Mouse (Mus musculus) heart, postnatal 0 days (tissue): ENCODE data around the gene Lim2. TPM values are rescaled to one million over a fixed set of nuclear protein-coding genes. Genes with fewer than 3 reads are reported as not detected.

ENCODE experiments used
- ATAC-seq: fragments of 200-750 bp; cut with Nextera tagmentation; 2 replicates; pipeline ENCODE4 v1.8.0; 2017; ENCODE audit warnings: low read depth, moderate number of reproducible peaks, moderate library complexity; ENCODE audit not compliant: insufficient read depth
- DNase-seq: peaks from one replicate; pipeline ENCODE4 v3.0.0-alpha.2; 2016; ENCODE audit warnings: low spot score
- H3K27ac ChIP-seq: fragments of 300-500 bp; sonication (generic); 2 replicates; pipeline ENCODE4 v1.5.1; 2014; ENCODE audit warnings: low read depth, mild to moderate bottlenecking
- H3K27me3 ChIP-seq: fragments of 300-500 bp; sonication (generic); 2 replicates; pipeline ENCODE4 v1.6.1; 2014; ENCODE audit warnings: low read length, mixed read lengths; ENCODE audit not compliant: control insufficient read depth, insufficient read depth
- H3K36me3 ChIP-seq: fragments of 300-500 bp; sonication (generic); replicated peaks from 2 replicates; pipeline ENCODE4 v1.6.1; 2014; ENCODE audit warnings: low read length, mixed read lengths; ENCODE audit not compliant: control insufficient read depth, insufficient read depth
- H3K4me1 ChIP-seq: fragments of 300-500 bp; sonication (generic); 2 replicates; pipeline ENCODE4 v1.6.1; 2014; ENCODE audit warnings: antibody characterized with exemption; ENCODE audit not compliant: control insufficient read depth, insufficient read depth
- H3K4me2 ChIP-seq: fragments of 300-500 bp; sonication (generic); 2 replicates; pipeline ENCODE4 v1.6.1; 2014; ENCODE audit warnings: low read depth, mild to moderate bottlenecking, low read length, moderate library complexity
- H3K4me3 ChIP-seq: fragments of 300-500 bp; sonication (generic); 2 replicates; pipeline ENCODE4 v1.5.1; 2014; ENCODE audit warnings: low read depth, low read length
- H3K9ac ChIP-seq: fragments of 300-500 bp; sonication (generic); replicated peaks from 2 replicates; pipeline ENCODE4 v1.6.1; 2014; ENCODE audit warnings: low read depth, low read length, mixed read lengths
- H3K9me3 ChIP-seq: fragments of 300-500 bp; sonication (generic); replicated peaks from 2 replicates; pipeline ENCODE4 v1.6.1; 2016; ENCODE audit warnings: low read length; ENCODE audit not compliant: control insufficient read depth
- CTCF ChIP-seq: IDR thresholded peaks from 2 replicates; pipeline ENCODE4 v1.5.1; 2016; ENCODE audit warnings: antibody characterized with exemption, control low read depth, low read depth
- EP300 ChIP-seq: IDR thresholded peaks from 2 replicates; pipeline ENCODE4 v1.6.1; 2016; ENCODE audit warnings: antibody characterized with exemption, low read depth
- WGBS: fragments of 180-500 bp; shearing (Covaris S2); extraction: QIAGEN DNeasy Blood & Tissue Kit; methylation state at CpG from one replicate; pipeline ENCODE4 v1.1.7; 2014; 5-methylcytosine and 5-hydroxymethylcytosine counted together
- polyA plus RNA-seq: library from polyadenylated mRNA; unstranded; fragments of >200 nt; fragmentation: Nextera tagmentation; extraction: Ambion mirVana; gene quantifications from 2 replicates; pipeline ENCODE4 v1.2.1, GENCODE M21; 2015
- total RNA-seq: library from RNA; depleted of rRNA; stranded (reverse); fragments of >200 nt; gene quantifications from 2 replicates; pipeline ENCODE4 v1.2.3, GENCODE M21; 2014; ENCODE audit warnings: low replicate concordance

Gene Lim2
- total and polyA plus RNA-seq, 2 experiments from 2014 or later = not detected

- 81% methylated on average over 6 of the region's 6 CpGs for WGBS
- no peak within 1 kb of the TSS for H3K9ac ChIP-seq
- no peaks in the 10 kb centered on the region for H3K36me3 ChIP-seq
- ATAC-seq = no peak
- H3K27ac ChIP-seq = no peak within 1 kb of the TSS
- TF ChIP-seq EP300 = no peak
- TF ChIP-seq CTCF = no peak
- DNase-seq = no peak
- no peaks in the 10 kb centered on the region for H3K9me3 ChIP-seq
- H3K4me2 ChIP-seq = no peak within 1 kb of the TSS
- no peak within 1 kb of the TSS for H3K4me3 ChIP-seq
- H3K4me1 ChIP-seq = peaks cover 18% of the 10 kb centered on the region
- H3K27me3 ChIP-seq = no peaks in the 10 kb centered on the region
Observed at GRCm38 (mm10) chr7:43440482-43440881, 13.0 kb downstream of the Lim2 start, which contains the start of gene Cldnd2. Cldnd2 (plus strand) TSS chr7:43440782.

GRCm38 (mm10) chr7:43441071-43441470 lies 13.6 kb downstream of the Lim2 start:
- no peaks in the 10 kb centered on the region for H3K27me3 ChIP-seq
- no peaks in the 10 kb centered on the region for H3K36me3 ChIP-seq
- H3K9ac ChIP-seq = no peak overlapping the region
- 82% methylated on average over 3 of the region's 3 CpGs for WGBS
- TF ChIP-seq CTCF (no peak), EP300 (no peak)
- no peak for DNase-seq
- ATAC-seq = no peak
- H3K9me3 ChIP-seq = no peaks in the 10 kb centered on the region
- no peak overlapping the region for H3K27ac ChIP-seq
- H3K4me2 ChIP-seq = no peak overlapping the region
- peaks cover 20% of the 10 kb centered on the region for H3K4me1 ChIP-seq
- no peak overlapping the region for H3K4me3 ChIP-seq

GRCm38 (mm10) chr7:43442684-43443083 lies 15.2 kb downstream of the Lim2 start:
- no peak for TF ChIP-seq CTCF
- no peak for TF ChIP-seq EP300
- WGBS = 19% methylated on average over 9 of the region's 9 CpGs
- H3K9me3 ChIP-seq = no peaks in the 10 kb centered on the region
- H3K4me3 ChIP-seq = peak overlapping the region; percentile 50
- H3K9ac ChIP-seq = peak overlapping the region; percentile 60
- H3K36me3 ChIP-seq = no peaks in the 10 kb centered on the region
- peak overlapping the region; percentile 99 for H3K27ac ChIP-seq
- no peaks in the 10 kb centered on the region for H3K27me3 ChIP-seq
- ATAC-seq = no peak
- DNase-seq = no peak
- peaks cover 35% of the 10 kb centered on the region for H3K4me1 ChIP-seq
- peak overlapping the region; percentile 84 for H3K4me2 ChIP-seq

GRCm38 (mm10) chr7:43443126-43443916 lies 15.9 kb downstream of the Lim2 start:
- no peaks in the 10 kb centered on the region for H3K27me3 ChIP-seq
- H3K9me3 ChIP-seq = no peaks in the 10 kb centered on the region
- H3K4me1 ChIP-seq = peaks cover 42% of the 10 kb centered on the region
- no peak for TF ChIP-seq CTCF
- no peak; the same call in 1 of the 2 replicates for TF ChIP-seq EP300
- H3K9ac ChIP-seq = peak overlapping the region; percentile 60
- peak; percentile 90 for ATAC-seq
- H3K4me2 ChIP-seq = peak overlapping the region; percentile 84
- under 1% methylated on average over 36 of the region's 36 CpGs for WGBS
- H3K27ac ChIP-seq = peak overlapping the region; percentile 99
- peak overlapping the region; percentile 50 for H3K4me3 ChIP-seq
- no peaks in the 10 kb centered on the region for H3K36me3 ChIP-seq
- DNase-seq = peak; percentile 86

DNA sequence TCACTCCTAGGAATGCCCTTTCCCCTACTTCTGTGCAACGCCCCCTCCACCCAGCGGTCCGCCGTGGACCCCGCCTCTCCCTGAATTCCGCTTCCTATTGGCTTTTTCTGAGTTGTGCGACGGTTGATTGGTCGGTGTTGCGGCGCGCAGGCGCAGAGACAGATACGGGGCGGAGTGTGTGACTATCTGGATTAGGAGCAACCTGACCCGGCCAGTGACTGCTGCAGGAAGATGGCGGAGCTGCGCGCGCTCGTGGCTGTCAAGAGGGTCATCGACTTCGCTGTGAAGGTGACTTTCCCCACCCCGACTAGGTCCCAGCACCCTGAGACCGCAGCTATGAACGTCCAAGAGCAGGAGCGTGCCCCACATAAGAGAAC lies 16.4 kb downstream of the Lim2 start, which contains the start of the genes Etfb and Gm45233:
Etfb (plus strand) TSS at position 167 of the 377 bp plus-strand sequence.
Gm45233 (plus strand) TSS at position 212 of the 377 bp plus-strand sequence.
- Histone ChIP-seq H3K36me3 (no peaks in the 10 kb centered on the region), H3K4me2 (peak within 1 kb of the TSS; percentile 84), H3K27ac (peak within 1 kb of the TSS; percentile 99), H3K9ac (peak within 1 kb of the TSS; percentile 60), H3K4me3 (peak within 1 kb of the TSS; percentile 50), H3K4me1 (peaks cover 47% of the 10 kb centered on the region), H3K27me3 (no peaks in the 10 kb centered on the region), H3K9me3 (no peaks in the 10 kb centered on the region)
- no peak; the same call in 1 of the 2 replicates for TF ChIP-seq EP300
- TF ChIP-seq CTCF = no peak
- ATAC-seq = peak; percentile 98
- peak; percentile 99 for DNase-seq
- WGBS = 0% methylated on average over 27 of the region's 27 CpGs
